Mouse (Mus musculus): Measurements from ENCODE around the gene Ppp1r18. TPM values are rescaled to one million over a fixed set of nuclear protein-coding genes. Genes with fewer than 3 reads are reported as not detected.

The Ppp1r18 gene
- total RNA-seq, 2 experiments from 2014 or later, result 15.6 to 17.0 TPM

GRCm38 (mm10) chr17:35921710-35922109 lies 56.3 kb downstream of the Ppp1r18 start:
- intact Hi-C loops (cut with DNase I), result loop anchor here (5.0 kb wide), 1 partner anchor 61 kb away; the partner anchor contains the start of gene Prr3
- no peak for DNase-seq

DNA sequence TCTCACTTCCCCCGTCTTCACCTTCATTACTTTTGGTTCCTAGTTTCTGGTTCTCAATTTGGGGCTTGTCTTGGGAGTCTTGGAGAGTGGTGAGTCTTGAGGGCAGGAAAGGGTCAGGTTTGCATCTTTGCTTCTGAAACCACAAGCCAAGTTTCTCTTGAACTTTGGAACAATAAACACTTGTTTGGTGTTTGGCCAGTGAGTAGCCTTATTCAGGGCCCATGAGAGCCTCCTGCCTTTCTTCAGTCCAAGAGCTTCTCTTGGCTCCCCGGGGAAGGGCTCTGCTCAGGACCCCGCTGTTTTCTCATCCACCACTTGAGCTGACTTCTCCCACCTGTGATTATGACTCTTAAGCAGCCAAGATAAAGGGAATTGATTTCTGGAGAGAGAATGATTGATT lies 57.2 kb downstream of the Ppp1r18 start:
- intact Hi-C loops (cut with DNase I), result loop anchor here (5.0 kb wide), 1 partner anchor 60 kb away; the partner anchor contains the start of gene Prr3
- no peak for DNase-seq

- no peak for DNase-seq
- intact Hi-C loops (cut with DNase I), result loop anchor here (5.0 kb wide), 1 partner anchor 59 kb away; the partner anchor contains the start of gene Prr3
Measured at GRCm38 (mm10) chr17:35923281-35923680, 57.9 kb downstream of the Ppp1r18 start.

Small RNAs within 50 kb of the gene (microRNA-seq; reads per million reads assigned to microRNA genes)
- gene Gm28033 (ENCODE audit: borderline number of aligned reads in 2 of 2) (0 to 2.0 reads per million in 2 experiments), gene Mir1894 (ENCODE audit: borderline number of aligned reads in 2 of 2) (0.72 to 1.3 reads per million in 2 experiments)

Other genes starting within 250 kb of the Ppp1r18 start
- not detected for gene Gm9573, start 239.0 kb upstream of the Ppp1r18 start, total RNA-seq (2021)
- not detected for gene Mucl3, start 221.9 kb upstream of the Ppp1r18 start, total RNA-seq (2021)
- 10 to 100 TPM; 31.9 to 33.0 TPM for gene Vars2, start 198.0 kb upstream of the Ppp1r18 start, total RNA-seq (2021)
- gene Gtf2h4, start 191.9 kb upstream of the Ppp1r18 start, total RNA-seq (2021), result 10 to 100 TPM; 16.9 to 17.4 TPM
- gene Ddr1, start 161.0 kb upstream of the Ppp1r18 start, total RNA-seq (2021), result 10 to 100 TPM; 29.3 to 37.4 TPM
- gene Ier3, start 43.9 kb upstream of the Ppp1r18 start, total RNA-seq (2021), result 10 to 100 TPM; 26.8 to 43.0 TPM
- gene Flot1, start 42.4 kb upstream of the Ppp1r18 start, total RNA-seq (2021), result 100 to 1,000 TPM; 154 to 159 TPM
- 10 to 100 TPM; 87.6 to 91.6 TPM for gene Tubb5, start 27.3 kb upstream of the Ppp1r18 start, total RNA-seq (2021)
- gene Mdc1, start 24.1 kb upstream of the Ppp1r18 start, total RNA-seq (2021), result 10 to 100 TPM; 12.2 to 14.2 TPM
- 1 to 10 TPM; 2.3 to 2.4 TPM for gene Nrm, start 4.3 kb upstream of the Ppp1r18 start, total RNA-seq (2021)
- gene Dhx16, start 14.2 kb downstream of the Ppp1r18 start, total RNA-seq (2021), result 10 to 100 TPM; 19.2 to 22.2 TPM
- 100 to 1,000 TPM; 109 to 112 TPM for gene 2310061I04Rik, start 31.8 kb downstream of the Ppp1r18 start, total RNA-seq (2021)
- 1 to 10 TPM; 6.6 to 6.8 TPM for gene Atat1, start 44.5 kb downstream of the Ppp1r18 start, total RNA-seq (2021)
- gene Mrps18b, start 50.8 kb downstream of the Ppp1r18 start, total RNA-seq (2021), result 10 to 100 TPM; 51.6 to 53.4 TPM
- 10 to 100 TPM; 22.6 to 44.3 TPM for gene Ppp1r10, start 50.8 kb downstream of the Ppp1r18 start, total RNA-seq (2021)
- 10 to 100 TPM; 69.8 to 73.4 TPM for gene Abcf1, start 104.2 kb downstream of the Ppp1r18 start, total RNA-seq (2021)
- 10 to 100 TPM; 28.6 to 32.7 TPM for gene Gnl1, start 114.3 kb downstream of the Ppp1r18 start, total RNA-seq (2021)
- 1 to 10 TPM; 3.9 to 6.3 TPM for gene Prr3, start 114.6 kb downstream of the Ppp1r18 start, total RNA-seq (2021)
- 10 to 100 TPM in 1 of 2 experiments, 1 to 10 TPM in 1; 6.5 to 14.0 TPM for gene H2-T24, start 155.0 kb downstream of the Ppp1r18 start, total RNA-seq (2021)
- gene H2-T23, start 167.3 kb downstream of the Ppp1r18 start, total RNA-seq (2021), result 10 to 100 TPM; 23.7 to 38.9 TPM
- gene H2-T22, start 177.2 kb downstream of the Ppp1r18 start, total RNA-seq (2021), result 1 to 10 TPM; 9.5 to 10.0 TPM
- not detected for gene Gm6034, start 177.4 kb downstream of the Ppp1r18 start, total RNA-seq (2021)
- gene Gm11127, start 192.8 kb downstream of the Ppp1r18 start, total RNA-seq (2021), result 1 to 10 TPM; 3.4 to 4.3 TPM